Mouse (Mus musculus): ENCODE data around the gene Hist1h3c. TPM values are rescaled to one million over a fixed set of nuclear protein-coding genes. Genes with fewer than 3 reads are reported as not detected.
A peak's percentile ranks its signal among the peaks of the same experiment; 100 is the strongest.
"Not testable (repeated sequence)": the region's sequence is repeated elsewhere in the genome, so short reads cannot be mapped to it uniquely, and the experiment has no call there.

Hist1h3c gene
- polyA plus RNA-seq, 1 experiment = 50.3 TPM

DNA sequence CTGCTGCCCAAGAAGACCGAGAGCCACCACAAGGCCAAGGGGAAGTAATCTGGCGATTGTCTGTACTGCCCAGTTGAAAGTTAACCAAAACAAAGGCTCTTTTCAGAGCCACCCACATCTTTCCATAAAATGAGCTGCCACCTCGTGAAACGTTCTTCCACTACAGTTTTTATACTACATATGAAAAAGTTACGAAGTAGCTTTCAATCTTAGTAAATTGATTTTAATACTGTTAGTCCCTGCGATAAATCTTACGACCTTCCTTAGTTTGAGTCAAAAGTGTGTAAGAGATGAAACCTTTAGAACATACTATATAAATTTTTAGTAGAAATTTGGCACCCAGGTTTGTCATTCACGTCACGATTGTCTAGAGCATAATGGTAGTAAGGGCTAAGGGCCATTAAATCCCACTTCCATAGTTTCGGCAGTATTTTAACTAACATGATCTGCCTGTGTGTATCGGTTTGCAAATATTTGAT lies 6.1 kb upstream of the Hist1h3c start:
- 2% methylated on average over 11 of the region's 11 CpGs for WGBS
- DNase-seq (ENCODE audit: low read depth in 1 of 2, low spot score in 2 of 2) = no peak
- no peaks in the 10 kb centered on the region for H3K27me3 ChIP-seq (ENCODE audit: control insufficient read depth, insufficient read depth, low read length)
- H3K4me1 ChIP-seq (ENCODE audit: control insufficient read depth, insufficient read depth, insufficient read length) = no peaks in the 10 kb centered on the region; the same call in 1 of the 2 replicates
- H3K27ac ChIP-seq (ENCODE audit: insufficient read depth, low read length) = peak overlapping the region; percentile 87
- no peak for TF ChIP-seq CTCF (IDR thresholded peaks at IDR 0.05; ENCODE audit: extremely low read depth, insufficient read depth, insufficient read length, insufficient replicate concordance)
- TF ChIP-seq POLR2A (IDR thresholded peaks at IDR 0.05; ENCODE audit: low read depth, low read length) = no peak
- peak overlapping the region; percentile 38 for H3K4me3 ChIP-seq (ENCODE audit: extremely low read depth, insufficient read depth, insufficient read length)
- H3K36me3 ChIP-seq (ENCODE audit: control insufficient read depth, insufficient read depth, low read length) = no peaks in the 10 kb centered on the region

DNA sequence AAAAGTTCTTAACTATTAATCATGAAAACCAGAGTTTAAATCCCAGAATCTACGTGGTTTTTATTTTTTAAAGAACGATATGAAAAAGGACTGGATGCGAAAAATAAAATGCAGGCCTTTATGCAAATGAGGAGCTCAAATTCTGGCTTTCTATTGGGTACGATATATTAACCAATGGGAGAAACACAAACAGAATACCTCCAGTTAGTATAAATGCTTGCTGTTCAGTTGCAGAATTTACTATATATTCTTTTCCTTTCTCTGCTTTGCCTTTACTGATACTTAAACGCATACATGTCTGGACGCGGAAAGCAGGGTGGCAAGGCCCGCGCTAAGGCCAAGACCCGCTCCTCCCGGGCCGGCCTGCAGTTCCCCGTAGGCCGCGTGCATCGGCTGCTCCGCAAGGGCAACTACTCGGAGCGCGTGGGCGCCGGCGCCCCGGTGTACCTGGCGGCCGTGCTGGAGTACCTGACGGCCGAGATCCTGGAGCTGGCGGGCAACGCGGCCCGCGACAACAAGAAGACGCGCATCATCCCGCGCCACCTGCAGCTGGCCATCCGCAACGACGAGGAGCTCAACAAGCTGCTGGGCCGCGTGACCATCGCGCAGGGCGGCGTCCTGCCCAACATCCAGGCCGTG lies 5.6 kb upstream of the Hist1h3c start, which contains the start of gene Hist1h2ab:
Gene Hist1h2ab, plus strand, starts transcription at position 288 of the 639 bp plus-strand sequence.
- not testable (repeated sequence) for H3K4me1 ChIP-seq (ENCODE audit: control insufficient read depth, insufficient read depth, insufficient read length); H3K27me3 ChIP-seq (ENCODE audit: control insufficient read depth, insufficient read depth, low read length); H3K36me3 ChIP-seq (ENCODE audit: control insufficient read depth, insufficient read depth, low read length)
- Histone ChIP-seq H3K27ac (ENCODE audit: insufficient read depth, low read length) (peak within 1 kb of the TSS; percentile 89), H3K4me3 (ENCODE audit: extremely low read depth, insufficient read depth, insufficient read length) (peak within 1 kb of the TSS; percentile 48)
- WGBS = 1% methylated on average over 35 of the region's 47 CpGs
- TF ChIP-seq POLR2A (IDR thresholded peaks at IDR 0.05; ENCODE audit: low read depth, low read length) = peak; percentile 9; the same call in 1 of the 2 replicates
- peak in 1 of 2 experiments; percentile 66 for DNase-seq (ENCODE audit: low read depth in 1 of 2, low spot score in 2 of 2)

DNA sequence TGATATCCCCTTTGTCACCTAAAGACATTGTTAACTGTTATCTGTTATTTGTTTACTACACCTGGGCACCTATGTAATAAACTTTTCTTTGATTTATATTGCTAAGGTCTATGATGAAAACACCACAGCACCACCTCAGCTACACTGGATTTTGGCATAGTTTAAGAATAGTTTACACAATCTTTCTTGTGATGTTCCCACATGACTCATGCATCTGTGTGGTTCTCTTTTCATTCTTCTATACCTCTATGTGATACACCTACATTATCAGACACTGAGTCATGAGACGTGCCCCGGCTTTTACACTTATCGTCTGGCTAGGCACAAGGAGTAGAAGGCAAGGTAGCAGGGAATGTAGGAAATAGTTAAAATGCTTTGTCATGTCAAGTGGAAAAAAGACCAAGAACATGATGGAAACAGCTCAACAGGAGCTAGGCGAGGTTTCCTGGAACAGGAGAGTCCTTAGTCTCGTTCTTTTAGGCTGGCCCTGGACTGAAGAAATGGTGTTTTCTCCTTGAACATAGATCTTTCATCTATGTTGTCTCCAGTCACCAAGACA lies 4.2 kb upstream of the Hist1h3c start:
- Histone ChIP-seq H3K27ac (ENCODE audit: insufficient read depth, low read length) (no peak overlapping the region), H3K36me3 (ENCODE audit: control insufficient read depth, insufficient read depth, low read length) (no peaks in the 10 kb centered on the region), H3K4me1 (ENCODE audit: control insufficient read depth, insufficient read depth, insufficient read length) (no peaks in the 10 kb centered on the region; the same call in none of the 2 replicates), H3K4me3 (ENCODE audit: extremely low read depth, insufficient read depth, insufficient read length) (no peak overlapping the region), H3K27me3 (ENCODE audit: control insufficient read depth, insufficient read depth, low read length) (no peaks in the 10 kb centered on the region)
- TF ChIP-seq CTCF (IDR thresholded peaks at IDR 0.05; ENCODE audit: extremely low read depth, insufficient read depth, insufficient read length, insufficient replicate concordance) = no peak
- TF ChIP-seq POLR2A (IDR thresholded peaks at IDR 0.05; ENCODE audit: low read depth, low read length) = no peak
- no peak for DNase-seq (ENCODE audit: low read depth in 1 of 2, low spot score in 2 of 2)
- WGBS = 92% methylated on average over 5 of the region's 5 CpGs

DNA sequence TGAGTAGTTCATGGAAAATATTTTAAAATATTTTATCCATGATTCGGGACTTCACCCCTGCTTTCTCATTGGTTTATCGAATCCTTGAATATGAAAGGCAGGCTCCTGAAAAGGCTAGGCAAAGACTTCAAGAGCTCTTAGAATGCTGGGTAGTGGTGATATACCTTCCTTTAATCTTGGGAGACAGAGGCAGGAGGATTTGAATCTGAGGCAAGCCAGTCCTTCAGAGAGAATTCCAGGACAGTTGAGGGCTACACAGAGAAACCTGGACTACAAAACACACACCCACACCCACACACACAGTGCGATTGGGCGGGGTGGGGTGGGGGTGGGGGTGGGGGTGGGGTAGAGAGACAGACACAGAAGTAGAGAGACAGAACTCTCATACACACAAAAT lies 2.5 kb upstream of the Hist1h3c start:
- Histone ChIP-seq H3K36me3 (ENCODE audit: control insufficient read depth, insufficient read depth, low read length) (no peaks in the 10 kb centered on the region; the same call in 1 of the 2 replicates), H3K27ac (ENCODE audit: insufficient read depth, low read length) (no peak overlapping the region), H3K27me3 (ENCODE audit: control insufficient read depth, insufficient read depth, low read length) (no peaks in the 10 kb centered on the region), H3K4me1 (ENCODE audit: control insufficient read depth, insufficient read depth, insufficient read length) (no peaks in the 10 kb centered on the region; the same call in none of the 2 replicates), H3K4me3 (ENCODE audit: extremely low read depth, insufficient read depth, insufficient read length) (no peak overlapping the region)
- WGBS = 9% methylated on average over 4 of the region's 4 CpGs
- TF ChIP-seq CTCF (IDR thresholded peaks at IDR 0.05; ENCODE audit: extremely low read depth, insufficient read depth, insufficient read length, insufficient replicate concordance) (no peak), POLR2A (IDR thresholded peaks at IDR 0.05; ENCODE audit: low read depth, low read length) (no peak)
- no peak for DNase-seq (ENCODE audit: low read depth in 1 of 2, low spot score in 2 of 2)

DNA sequence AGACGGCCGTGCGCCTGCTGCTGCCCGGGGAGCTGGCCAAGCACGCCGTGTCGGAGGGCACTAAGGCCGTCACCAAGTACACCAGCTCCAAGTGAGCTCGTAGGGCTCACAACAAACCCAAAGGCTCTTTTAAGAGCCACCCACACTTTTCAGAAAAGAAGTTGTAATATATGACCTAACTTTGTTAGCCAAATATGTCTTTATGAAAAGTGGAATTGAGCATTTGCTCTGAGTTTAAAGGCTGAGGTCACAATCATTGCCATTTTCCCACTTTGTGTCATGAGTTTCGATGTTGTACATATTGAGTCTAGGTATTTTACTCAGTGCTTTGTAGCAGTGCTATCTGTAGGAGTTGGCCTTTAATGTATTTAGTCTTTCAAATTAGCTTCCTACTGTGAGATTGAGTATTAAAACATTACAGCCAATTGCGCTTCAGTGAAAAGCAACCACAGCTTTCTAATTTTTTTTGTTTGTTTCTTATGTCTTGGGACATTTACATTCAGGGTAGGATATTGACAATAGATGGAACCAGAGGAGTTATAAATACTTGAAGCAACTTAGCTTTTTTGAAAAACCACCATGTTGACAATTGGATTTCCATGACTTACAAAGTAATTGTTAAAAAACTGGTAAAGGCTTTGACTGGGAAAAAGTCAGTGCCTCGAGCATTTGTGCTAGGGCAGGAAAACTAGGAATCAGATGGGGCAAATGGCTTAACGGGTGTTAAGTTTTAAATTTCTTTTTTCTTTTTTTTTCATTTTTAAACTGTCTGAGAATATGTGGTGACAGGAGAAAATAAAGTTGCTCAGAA lies 1.9 kb upstream of the Hist1h3c start:
- DNase-seq (ENCODE audit: low read depth in 1 of 2, low spot score in 2 of 2) = no peak

DNA sequence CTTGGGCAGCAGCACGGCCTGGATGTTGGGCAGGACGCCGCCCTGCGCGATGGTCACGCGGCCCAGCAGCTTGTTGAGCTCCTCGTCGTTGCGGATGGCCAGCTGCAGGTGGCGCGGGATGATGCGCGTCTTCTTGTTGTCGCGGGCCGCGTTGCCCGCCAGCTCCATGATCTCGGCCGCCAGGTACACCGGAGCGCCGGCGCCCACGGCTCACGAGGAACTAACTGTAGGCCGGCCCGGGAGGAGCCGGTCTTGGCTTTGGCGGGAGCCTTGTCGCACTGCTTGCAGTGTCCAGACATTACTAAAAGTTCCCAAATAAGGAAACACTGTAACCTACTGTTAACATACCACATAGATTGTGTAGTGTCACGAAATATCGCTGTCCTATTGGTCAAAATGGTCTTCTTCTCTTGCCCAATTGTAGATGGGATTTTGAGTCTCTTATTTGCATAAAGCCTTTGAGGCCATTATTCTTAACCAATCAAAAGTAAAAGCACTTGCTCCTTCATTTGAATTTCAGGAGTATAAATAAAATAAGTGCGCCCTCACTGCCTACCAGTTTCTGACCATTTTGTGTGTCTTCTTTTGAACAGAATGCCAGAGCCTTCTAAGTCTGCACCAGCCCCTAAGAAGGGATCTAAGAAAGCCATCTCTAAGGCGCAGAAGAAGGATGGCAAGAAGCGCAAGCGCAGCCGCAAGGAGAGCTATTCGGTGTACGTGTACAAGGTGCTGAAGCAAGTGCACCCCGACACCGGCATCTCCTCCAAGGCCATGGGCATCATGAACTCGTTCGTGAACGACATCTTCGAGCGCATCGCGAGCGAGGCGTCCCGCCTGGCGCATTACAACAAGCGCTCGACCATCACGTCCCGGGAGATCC lies 1.0 kb upstream of the Hist1h3c start, which contains the start of gene Hist1h2bb:
Gene Hist1h2bb, plus strand, starts transcription at position 534 of the 880 bp plus-strand sequence.
- not testable (repeated sequence) for H3K4me1 ChIP-seq (ENCODE audit: control insufficient read depth, insufficient read depth, insufficient read length); H3K36me3 ChIP-seq (ENCODE audit: control insufficient read depth, insufficient read depth, low read length); H3K27me3 ChIP-seq (ENCODE audit: control insufficient read depth, insufficient read depth, low read length)
- peak; percentile 24; the same call in 1 of the 2 replicates for TF ChIP-seq POLR2A (IDR thresholded peaks at IDR 0.05; ENCODE audit: low read depth, low read length)
- under 1% methylated on average over 40 of the region's 58 CpGs for WGBS
- peak; percentile 50 to 91 for DNase-seq (ENCODE audit: low read depth in 1 of 2, low spot score in 2 of 2)
- peak within 1 kb of the TSS; percentile 75 for H3K4me3 ChIP-seq (ENCODE audit: extremely low read depth, insufficient read depth, insufficient read length)
- peak within 1 kb of the TSS; percentile 100 for H3K27ac ChIP-seq (ENCODE audit: insufficient read depth, low read length)

More for the DNA sequence above, 1.9 kb upstream of the Hist1h3c start:
- Histone ChIP-seq H3K4me1 (ENCODE audit: control insufficient read depth, insufficient read depth, insufficient read length) (no peaks in the 10 kb centered on the region; the same call in none of the 2 replicates), H3K4me3 (ENCODE audit: extremely low read depth, insufficient read depth, insufficient read length) (peak overlapping the region; percentile 34), H3K27me3 (ENCODE audit: control insufficient read depth, insufficient read depth, low read length) (no peaks in the 10 kb centered on the region), H3K36me3 (ENCODE audit: control insufficient read depth, insufficient read depth, low read length) (no peaks in the 10 kb centered on the region; the same call in 1 of the 2 replicates), H3K27ac (ENCODE audit: insufficient read depth, low read length) (peak overlapping the region; percentile 92)
- 6% methylated on average over 11 of the region's 13 CpGs for WGBS
- no peak for TF ChIP-seq POLR2A (IDR thresholded peaks at IDR 0.05; ENCODE audit: low read depth, low read length)
- no peak for TF ChIP-seq CTCF (IDR thresholded peaks at IDR 0.05; ENCODE audit: extremely low read depth, insufficient read depth, insufficient read length, insufficient replicate concordance)

All from spleen, adult 2 months (tissue).